Mouse (Mus musculus): Measurements from ENCODE around the gene Krt32. TPM values are rescaled to one million over a fixed set of nuclear protein-coding genes. Genes with fewer than 3 reads are reported as not detected.

The Krt32 gene
- not detected in 2 replicates for total RNA-seq (2015; ENCODE audit: low replicate concordance)
- total RNA-seq (2017; ENCODE audit: low replicate concordance), result not detected in 2 replicates

- ATAC-seq (replicated peaks; ENCODE audit: low FRiP score, poor library complexity, severe bottlenecking), result no peak
Observed at GRCm38 (mm10) chr11:100087861-100088260, at the start of gene Krt32. Gene Krt32, minus strand, starts transcription at chr11:100088226.

- no peak for ATAC-seq (replicated peaks; ENCODE audit: low FRiP score, poor library complexity, severe bottlenecking)
Observed at GRCm38 (mm10) chr11:100137693-100138092, 49.7 kb upstream of the Krt32 start.

GRCm38 (mm10) chr11:100136559-100136958 lies 48.5 kb upstream of the Krt32 start:
- no peak for ATAC-seq (replicated peaks; ENCODE audit: low FRiP score, poor library complexity, severe bottlenecking)

- no peak for ATAC-seq (replicated peaks; ENCODE audit: low FRiP score, poor library complexity, severe bottlenecking)
Observed at GRCm38 (mm10) chr11:100135731-100136130, 47.7 kb upstream of the Krt32 start, which contains the start of gene Krt15. Gene Krt15, minus strand, starts transcription at chr11:100135928.

GRCm38 (mm10) chr11:100124901-100125300 lies 36.9 kb upstream of the Krt32 start:
- ATAC-seq (replicated peaks; ENCODE audit: low FRiP score, poor library complexity, severe bottlenecking), result no peak

GRCm38 (mm10) chr11:100121466-100121865 lies 33.4 kb upstream of the Krt32 start, which contains the start of gene Krt13:
Gene Krt13, minus strand, starts transcription at chr11:100121566.
- no peak for ATAC-seq (replicated peaks; ENCODE audit: low FRiP score, poor library complexity, severe bottlenecking)

GRCm38 (mm10) chr11:100120331-100120730 lies 32.3 kb upstream of the Krt32 start:
- no peak for ATAC-seq (replicated peaks; ENCODE audit: low FRiP score, poor library complexity, severe bottlenecking)

- no peak for ATAC-seq (replicated peaks; ENCODE audit: low FRiP score, poor library complexity, severe bottlenecking)
Observed at GRCm38 (mm10) chr11:100113742-100114029, 25.7 kb upstream of the Krt32 start.

GRCm38 (mm10) chr11:100112935-100113741 lies 25.1 kb upstream of the Krt32 start:
- ATAC-seq (replicated peaks; ENCODE audit: low FRiP score, poor library complexity, severe bottlenecking), result no peak

GRCm38 (mm10) chr11:100105576-100106122 lies 17.6 kb upstream of the Krt32 start, which contains the start of gene Krt36:
Gene Krt36, minus strand, starts transcription at chr11:100105626.
- no peak for ATAC-seq (replicated peaks; ENCODE audit: low FRiP score, poor library complexity, severe bottlenecking)

GRCm38 (mm10) chr11:100102693-100103429 lies 14.8 kb upstream of the Krt32 start:
- ATAC-seq (replicated peaks; ENCODE audit: low FRiP score, poor library complexity, severe bottlenecking), result no peak

GRCm38 (mm10) chr11:100100391-100100790 lies 12.4 kb upstream of the Krt32 start:
- no peak for ATAC-seq (replicated peaks; ENCODE audit: low FRiP score, poor library complexity, severe bottlenecking)

GRCm38 (mm10) chr11:100097819-100098218 lies 9.8 kb upstream of the Krt32 start:
- no peak for ATAC-seq (replicated peaks; ENCODE audit: low FRiP score, poor library complexity, severe bottlenecking)

GRCm38 (mm10) chr11:100096141-100096540 lies 8.1 kb upstream of the Krt32 start, which contains the start of gene Krt35:
Gene Krt35, minus strand, starts transcription at chr11:100096241.
- no peak for ATAC-seq (replicated peaks; ENCODE audit: low FRiP score, poor library complexity, severe bottlenecking)

GRCm38 (mm10) chr11:100088378-100089025 lies 476 bp upstream of the Krt32 start:
- ATAC-seq (replicated peaks; ENCODE audit: low FRiP score, poor library complexity, severe bottlenecking), result no peak

GRCm38 (mm10) chr11:100073873-100074272 lies 14.2 kb downstream of the Krt32 start:
- no peak for ATAC-seq (replicated peaks; ENCODE audit: low FRiP score, poor library complexity, severe bottlenecking)

GRCm38 (mm10) chr11:100067293-100068036 lies 20.6 kb downstream of the Krt32 start:
- no peak for ATAC-seq (replicated peaks; ENCODE audit: low FRiP score, poor library complexity, severe bottlenecking)

- no peak for ATAC-seq (replicated peaks; ENCODE audit: low FRiP score, poor library complexity, severe bottlenecking)
Observed at GRCm38 (mm10) chr11:100066236-100067010, 21.6 kb downstream of the Krt32 start.

GRCm38 (mm10) chr11:100058875-100059274 lies 29.2 kb downstream of the Krt32 start:
- no peak for ATAC-seq (replicated peaks; ENCODE audit: low FRiP score, poor library complexity, severe bottlenecking)
